Mouse (Mus musculus) bone marrow macrophage, adult 2 months (primary cell): ENCODE results near the gene Coq10b. TPM values are rescaled to one million over a fixed set of nuclear protein-coding genes. Genes with fewer than 3 reads are reported as not detected.
"Not testable (repeated sequence)": the region's sequence is repeated elsewhere in the genome, so short reads cannot be mapped to it uniquely, and the experiment has no call there.

Source experiments
- H3K27ac ChIP-seq: 2 replicates; pipeline ENCODE4 v1.5.1; 2012; ENCODE audit warnings: low read depth, low read length; ENCODE audit not compliant: insufficient read depth
- H3K4me1 ChIP-seq: 2 replicates; pipeline ENCODE4 v1.6.1; 2012; ENCODE audit warnings: low read length; ENCODE audit not compliant: control insufficient read depth, insufficient read depth
- H3K4me3 ChIP-seq: 2 replicates; pipeline ENCODE4 v1.5.1; 2012; ENCODE audit warnings: mild to moderate bottlenecking, low read length, moderate library complexity; ENCODE audit not compliant: insufficient read depth
- CTCF ChIP-seq: IDR thresholded peaks from 2 replicates; pipeline ENCODE4 v1.5.1; 2012; ENCODE audit warnings: low read depth, mild to moderate bottlenecking, low read length, moderate library complexity
- POLR2A ChIP-seq: IDR thresholded peaks from 2 replicates; pipeline ENCODE4 v1.6.1; 2012; ENCODE audit warnings: mild to moderate bottlenecking, low read depth, low read length, borderline replicate concordance
- polyA plus RNA-seq: library from polyadenylated mRNA; stranded (reverse); fragments of >200 nt; gene quantifications from 2 replicates; pipeline ENCODE4 v1.2.4, GENCODE M21; 2012; ENCODE audit not compliant: missing spikeins, insufficient read depth, insufficient read length

Coq10b gene
- polyA plus RNA-seq, 1 experiment = 8.7 TPM

DNA sequence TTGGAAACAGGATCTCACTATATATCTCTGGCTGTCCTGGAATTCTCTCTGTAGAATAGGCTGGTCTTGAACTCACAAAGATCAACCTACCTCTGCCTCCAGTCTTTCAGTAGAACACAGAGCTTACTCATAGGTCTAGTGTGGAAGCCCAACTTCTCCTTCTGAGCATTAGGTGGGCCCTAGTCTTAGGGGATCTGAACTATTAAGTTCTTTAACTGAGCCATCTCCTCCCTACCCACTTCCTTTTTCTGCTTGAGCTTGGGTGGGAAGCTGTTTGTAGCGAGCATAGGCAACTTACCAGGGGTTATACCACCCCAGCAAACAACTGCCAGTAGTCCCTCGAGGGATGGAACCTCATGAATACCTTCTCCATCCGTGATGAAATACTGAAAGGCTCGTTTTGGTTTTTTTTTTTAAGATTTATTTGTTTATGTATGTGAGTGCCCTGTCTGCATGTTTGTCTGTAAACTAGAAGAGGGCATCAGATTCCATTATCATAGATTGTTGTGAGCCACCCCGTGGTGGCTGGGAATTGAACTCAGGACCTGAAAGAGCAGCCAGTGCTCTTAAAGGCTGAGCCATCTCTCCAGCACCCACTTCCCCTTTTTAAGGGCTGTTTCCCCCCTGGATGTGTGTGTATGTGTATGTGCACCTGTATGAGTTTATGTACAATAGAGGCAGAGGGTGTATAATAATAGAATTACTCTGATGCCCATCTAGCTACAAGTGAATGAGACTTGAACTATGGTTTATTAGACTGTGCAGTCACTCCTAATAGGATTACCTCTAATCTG, 2.9 kb downstream of the Coq10b start:
- Histone ChIP-seq H3K27ac (no peak overlapping the region), H3K4me1 (peaks cover 17% of the 10 kb centered on the region), H3K4me3 (no peak overlapping the region)
- TF ChIP-seq CTCF (no peak), POLR2A (no peak)

GRCm38 (mm10) chr1:55058383-55058782, 5.8 kb downstream of the Coq10b start:
- H3K27ac ChIP-seq, H3K4me3 ChIP-seq: not testable (repeated sequence)
- peaks cover 16% of the 10 kb centered on the region for H3K4me1 ChIP-seq

DNA sequence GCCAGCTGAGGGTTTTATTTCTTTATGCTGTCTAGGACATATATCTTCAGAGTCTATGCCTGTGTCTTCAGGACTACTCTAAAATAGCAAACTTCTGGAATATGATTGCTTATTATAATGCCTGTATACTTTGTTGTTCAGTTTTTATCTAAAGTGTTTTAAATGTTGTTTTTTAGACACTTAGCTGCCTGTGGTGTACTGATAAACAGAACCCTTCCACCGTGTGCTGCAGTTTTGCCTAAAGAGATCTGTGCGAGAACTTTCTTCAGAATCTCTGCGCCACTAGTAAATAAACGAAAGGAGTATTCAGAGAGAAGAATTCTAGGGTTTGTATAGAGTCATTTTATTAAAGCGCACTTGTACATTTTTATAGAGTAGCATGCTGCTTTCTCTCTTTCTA, 8.5 kb downstream of the Coq10b start:
- TF ChIP-seq POLR2A (no peak), CTCF (no peak)
- H3K27ac ChIP-seq = no peak overlapping the region
- H3K4me3 ChIP-seq = no peak overlapping the region
- H3K4me1 ChIP-seq = peaks cover 13% of the 10 kb centered on the region

DNA sequence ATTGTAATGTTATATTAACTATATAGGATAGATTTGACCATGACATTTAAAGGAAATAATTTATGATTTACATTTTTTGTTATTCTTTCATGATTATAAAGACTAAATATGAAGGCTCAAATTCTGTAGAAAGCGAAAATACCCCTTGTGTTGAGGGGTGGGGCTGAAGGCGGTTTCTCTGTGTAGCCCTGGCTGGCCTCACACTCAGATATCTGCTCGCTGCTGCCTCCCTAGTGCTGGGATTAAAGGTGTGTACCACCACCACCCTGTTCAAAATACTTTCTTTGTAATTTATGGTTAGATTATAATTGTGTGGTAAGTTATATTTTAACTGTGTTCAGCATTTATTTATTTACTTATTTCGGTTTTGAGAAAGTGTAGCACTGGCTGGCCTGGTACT, 9.2 kb downstream of the Coq10b start:
- no peak overlapping the region for H3K27ac ChIP-seq
- no peak for TF ChIP-seq CTCF
- TF ChIP-seq POLR2A = no peak
- H3K4me1 ChIP-seq = peaks cover 13% of the 10 kb centered on the region
- no peak overlapping the region for H3K4me3 ChIP-seq

GRCm38 (mm10) chr1:55072328-55072727, 19.8 kb downstream of the Coq10b start:
- H3K4me3 ChIP-seq, H3K4me1 ChIP-seq, H3K27ac ChIP-seq: not testable (repeated sequence)

GRCm38 (mm10) chr1:55074757-55075156, 22.2 kb downstream of the Coq10b start:
- H3K4me1 ChIP-seq = no peaks in the 10 kb centered on the region
- H3K4me3 ChIP-seq = no peak overlapping the region
- no peak overlapping the region for H3K27ac ChIP-seq
- TF ChIP-seq POLR2A = no peak
- no peak for TF ChIP-seq CTCF

GRCm38 (mm10) chr1:55075652-55076394, 23.3 kb downstream of the Coq10b start:
- no peaks in the 10 kb centered on the region for H3K4me1 ChIP-seq
- no peak overlapping the region for H3K27ac ChIP-seq
- H3K4me3 ChIP-seq = no peak overlapping the region
- TF ChIP-seq CTCF (no peak), POLR2A (no peak)

DNA sequence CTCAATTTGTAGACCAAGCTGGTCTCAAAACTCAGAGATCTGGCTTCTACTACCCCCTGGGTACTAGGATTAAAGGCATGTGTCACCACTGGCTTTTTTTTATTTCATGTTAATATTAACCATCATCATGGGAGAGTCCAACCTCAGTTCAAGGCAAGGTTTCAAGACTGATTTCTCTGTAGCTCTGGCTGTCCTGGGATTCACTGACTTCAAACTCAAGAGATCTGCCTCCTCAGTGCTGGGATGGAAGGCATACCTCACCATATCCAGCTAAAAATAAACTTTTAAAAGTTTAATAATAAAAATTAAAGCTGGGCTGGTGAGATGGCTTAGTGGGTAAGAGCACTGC, 23.8 kb downstream of the Coq10b start:
- Histone ChIP-seq H3K4me1 (no peaks in the 10 kb centered on the region), H3K4me3 (no peak overlapping the region), H3K27ac (no peak overlapping the region)
- TF ChIP-seq CTCF = no peak
- no peak for TF ChIP-seq POLR2A

GRCm38 (mm10) chr1:55076849-55077516, 24.4 kb downstream of the Coq10b start:
- H3K4me3 ChIP-seq = no peak overlapping the region
- no peak overlapping the region for H3K27ac ChIP-seq
- H3K4me1 ChIP-seq = no peaks in the 10 kb centered on the region
- TF ChIP-seq POLR2A (no peak), CTCF (no peak)

GRCm38 (mm10) chr1:55079677-55080076, 27.1 kb downstream of the Coq10b start:
- TF ChIP-seq CTCF (no peak), POLR2A (no peak)
- Histone ChIP-seq H3K27ac (no peak overlapping the region), H3K4me3 (no peak overlapping the region), H3K4me1 (peaks cover 7% of the 10 kb centered on the region)
